Mouse (Mus musculus): ENCODE measurements around the gene Ube2t.

GRCm38 (mm10) chr1:134938233-134938632 is 24.1 kb upstream of the Ube2t start:
- TF ChIP-seq CTCF (IDR thresholded peaks at IDR 0.05) (no peak), EP300 (IDR thresholded peaks at IDR 0.05) (no peak)

All from lung, postnatal 0 days (tissue).